Mouse (Mus musculus): ENCODE data around the gene Exoc6.

- no peak for TF ChIP-seq GATA1 (IDR thresholded peaks at IDR 0.05; ENCODE audit: low read length)
- TF ChIP-seq TAL1 (IDR thresholded peaks at IDR 0.05; ENCODE audit: low read length) = no peak
Observed at GRCm38 (mm10) chr19:37553376-37554265, 3.4 kb downstream of the Exoc6 start.

Data from erythroblast, embryonic 14.5 days (primary cell).